Mouse (Mus musculus) right cerebral cortex, postnatal 14 days (tissue): Measurements from ENCODE around the gene Lrp11.
A peak's percentile ranks its signal among the peaks of the same experiment; 100 is the strongest.

Experiments used
- DNase-seq: peaks from one replicate; pipeline ENCODE4 v3.0.0; 2022

The Lrp11 gene

GRCm38 (mm10) chr10:7629092-7629491 lies 39.5 kb downstream of the Lrp11 start:
- DNase-seq = no peak

GRCm38 (mm10) chr10:7630286-7630685 lies 40.7 kb downstream of the Lrp11 start:
- DNase-seq = no peak

DNA sequence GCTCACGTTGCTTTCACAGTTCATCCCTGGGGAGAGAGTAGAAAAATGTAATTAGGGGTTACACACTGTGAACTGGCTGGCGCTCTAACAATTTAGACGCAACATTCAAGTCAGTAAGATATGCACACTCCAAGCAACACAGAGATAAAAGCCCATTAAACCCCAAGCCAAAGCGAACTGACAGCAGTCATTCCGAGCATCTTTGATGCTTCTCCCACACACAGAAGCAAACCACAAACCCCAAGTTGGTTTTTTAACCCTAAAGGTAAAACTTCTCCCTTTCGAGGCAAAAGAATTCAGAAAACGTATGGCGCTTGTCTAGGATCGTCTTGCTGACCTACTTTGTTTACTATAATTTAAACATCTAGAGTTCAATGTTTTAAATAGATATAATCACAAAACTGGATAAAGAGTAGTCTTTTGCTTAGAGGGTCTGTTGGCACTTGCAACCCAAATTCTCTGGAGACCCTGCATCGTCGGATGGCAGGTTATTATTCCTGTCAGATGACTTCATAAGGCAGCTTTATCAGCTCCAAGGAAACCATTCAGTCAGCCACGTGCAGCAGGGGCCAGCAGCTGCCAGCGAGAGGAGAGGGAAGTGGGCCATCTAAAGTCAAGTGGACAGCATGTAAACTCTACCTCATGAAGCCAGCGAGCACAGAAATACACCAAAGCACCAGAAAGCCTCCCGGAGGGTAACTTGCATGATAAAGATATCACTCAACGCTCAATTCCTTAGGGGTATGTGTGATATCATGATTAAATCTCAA lies 41.5 kb downstream of the Lrp11 start:
- no peak for DNase-seq

DNA sequence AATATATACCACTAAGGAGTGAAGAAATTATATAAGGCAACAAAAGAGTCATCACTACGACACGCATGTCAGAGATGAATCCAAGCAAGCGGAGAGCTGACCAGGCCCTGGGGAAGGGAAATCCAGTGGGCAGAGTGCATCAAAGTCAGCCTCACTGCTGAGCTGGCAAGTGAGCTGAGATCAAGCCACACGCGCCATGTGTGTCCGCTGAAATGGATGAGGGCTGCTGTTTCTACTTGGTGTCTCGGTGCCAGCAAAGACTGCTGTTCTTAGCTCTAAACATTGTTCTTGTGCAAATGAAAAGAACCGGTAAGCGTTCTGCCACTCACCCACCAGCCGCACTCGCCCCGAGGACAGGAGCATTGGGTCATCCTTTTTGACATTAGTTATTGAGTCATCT lies 50.8 kb downstream of the Lrp11 start:
- DNase-seq = no peak

GRCm38 (mm10) chr10:7645911-7646310 lies 56.3 kb downstream of the Lrp11 start:
- no peak for DNase-seq

GRCm38 (mm10) chr10:7649059-7649458 lies 59.5 kb downstream of the Lrp11 start:
- no peak for DNase-seq

GRCm38 (mm10) chr10:7651057-7651456 lies 61.5 kb downstream of the Lrp11 start:
- DNase-seq = no peak

DNA sequence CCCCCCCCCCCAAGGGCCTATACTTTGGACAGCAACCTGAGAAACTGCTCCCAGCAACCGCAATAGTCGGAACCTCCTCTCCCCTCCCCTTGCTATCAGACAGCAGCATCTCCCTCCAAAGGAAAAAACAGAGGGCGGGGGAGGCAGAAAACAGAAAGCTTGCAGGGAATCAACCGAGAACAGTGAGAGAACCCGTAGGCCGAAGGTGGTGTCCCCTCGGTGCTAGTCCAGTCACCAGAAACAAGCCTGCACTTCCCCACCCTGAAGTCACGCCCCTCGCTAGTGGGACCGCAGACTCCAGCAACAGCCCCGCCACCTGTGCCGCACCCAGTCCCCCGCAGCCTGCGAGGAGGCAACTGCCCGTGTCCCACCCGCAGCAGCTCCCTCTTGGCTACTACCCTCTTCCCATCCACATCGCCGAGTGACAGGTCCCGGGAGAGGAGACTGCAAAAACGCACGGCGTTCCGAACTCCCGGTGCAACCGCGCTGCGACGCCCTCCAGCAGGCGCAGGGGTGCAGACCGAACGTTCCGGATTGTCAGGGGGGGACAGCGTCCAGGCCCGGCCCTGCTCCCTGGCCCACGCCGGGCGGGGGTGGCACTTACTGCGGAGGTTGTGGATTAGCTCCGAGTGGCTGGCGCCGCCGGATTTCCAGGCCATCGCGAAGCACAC lies 73.0 kb downstream of the Lrp11 start:
- DNase-seq = no peak

DNA sequence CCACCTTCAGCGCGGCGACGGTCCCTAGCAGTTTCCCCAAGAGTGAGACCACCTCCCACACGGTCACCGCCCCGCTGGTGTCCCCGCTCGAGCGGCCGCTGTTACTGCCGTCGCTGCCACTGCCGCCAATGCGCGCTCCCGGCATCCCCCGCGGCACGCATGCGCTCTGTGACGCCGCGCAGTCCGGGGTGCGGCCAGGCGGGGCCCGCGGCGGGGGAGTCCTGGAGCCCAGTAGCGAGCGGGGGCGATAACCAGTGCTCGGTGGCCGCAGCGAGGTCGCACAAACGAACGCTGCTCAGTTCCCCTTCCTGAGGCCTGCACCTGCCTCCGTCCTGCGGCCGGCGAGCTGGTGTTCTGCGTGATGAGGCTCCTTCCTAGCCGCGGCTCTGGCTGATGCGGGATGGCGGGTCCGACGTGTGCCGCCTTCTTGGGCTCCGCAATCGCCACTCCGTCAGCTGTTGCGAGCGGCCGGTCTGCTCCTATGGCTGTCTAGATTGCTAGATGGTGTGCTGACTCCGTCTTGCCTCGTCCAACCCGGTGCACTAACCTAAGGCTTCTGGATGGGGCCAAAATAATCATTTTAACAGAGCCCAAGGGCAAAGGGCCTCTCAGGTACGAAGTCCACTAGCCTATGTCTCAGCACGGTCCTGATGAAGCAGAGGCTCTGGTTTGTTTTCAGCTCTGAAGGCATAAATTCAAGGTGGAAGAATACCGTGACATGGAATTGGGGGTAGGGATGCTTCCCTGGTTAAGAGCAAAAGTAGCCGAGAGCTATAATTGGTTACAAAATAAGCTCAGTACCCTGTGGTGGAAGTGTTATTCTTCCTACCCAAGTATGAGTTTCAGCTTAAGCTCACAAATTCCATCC lies 73.8 kb downstream of the Lrp11 start:
- DNase-seq = peak; percentile 88

DNA sequence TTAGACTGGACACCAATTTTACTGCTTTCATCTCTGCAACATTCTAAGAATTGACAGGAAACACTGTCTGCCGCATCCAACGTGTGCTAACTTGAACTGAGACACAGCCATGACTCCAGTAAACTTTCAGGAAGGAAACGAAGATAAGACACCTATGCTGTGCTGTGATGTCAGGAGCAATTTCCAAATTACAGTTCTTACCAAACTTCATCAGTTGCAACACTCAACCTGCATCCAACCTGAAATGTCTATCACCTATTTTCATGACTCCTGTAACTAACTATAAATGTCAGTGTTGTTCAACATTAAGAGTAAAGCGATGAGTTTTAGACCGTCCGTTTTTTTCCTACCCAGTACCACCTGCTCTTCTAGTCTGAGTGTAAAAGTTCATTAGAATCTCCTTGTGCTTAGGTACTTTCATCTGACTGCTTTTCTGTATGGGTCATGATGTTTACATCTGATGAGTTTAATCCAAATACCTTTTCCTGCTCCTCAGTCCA lies 74.5 kb downstream of the Lrp11 start:
- DNase-seq = no peak

GRCm38 (mm10) chr10:7664889-7665288 lies 75.3 kb downstream of the Lrp11 start:
- DNase-seq = no peak

- DNase-seq = peak; percentile 92
These were observed 77.8 kb downstream of the Lrp11 start, which contains the start of gene Nup43 for GRCm38 (mm10) chr10:7667342-7667802. Gene Nup43, plus strand, starts transcription at chr10:7667503.

- no peak for DNase-seq
These were observed 84.1 kb downstream of the Lrp11 start for GRCm38 (mm10) chr10:7673673-7674072.
